Mouse (Mus musculus) MEL (cell line): ENCODE results near the gene Ggnbp2. TPM values are rescaled to one million over a fixed set of nuclear protein-coding genes. Genes with fewer than 3 reads are reported as not detected.

Source experiments
- DNase-seq: peaks from one replicate; pipeline ENCODE4 v3.0.0; 2011; ENCODE audit warnings: low read depth, low spot score
- H3K27ac ChIP-seq: 2 replicates; pipeline ENCODE4 v1.5.1; 2012; ENCODE audit warnings: low read depth, mild to moderate bottlenecking, control low read depth, low read length, moderate library complexity; ENCODE audit not compliant: control insufficient read depth
- H3K27me3 ChIP-seq, 2 experiments: fragments of 150-350 bp in 1 of 2; sonication (generic) in 1 of 2; 2 replicates each; pipeline ENCODE4 v1.6.1; 2012; ENCODE audit warnings: low read length in 2 of 2, mild to moderate bottlenecking in 2 of 2, improper control_type of control experiment in 1 of 2, moderate library complexity in 1 of 2; ENCODE audit not compliant: insufficient read depth in 2 of 2, control insufficient read depth in 1 of 2
- H3K36me3 ChIP-seq, 2 experiments: 2 replicates each; pipeline ENCODE4 v1.6.1; 2012 to 2014; ENCODE audit warnings: low read length in 2 of 2, improper control_type of control experiment in 1 of 2, inconsistent platforms in 1 of 2, mild to moderate bottlenecking in 1 of 2; ENCODE audit not compliant: insufficient read depth in 2 of 2, control insufficient read depth in 1 of 2
- H3K4me1 ChIP-seq, 2 experiments: fragments of 150-350 bp in 1 of 2; sonication (generic) in 1 of 2; 2 replicates each; pipeline ENCODE4 v1.6.1; 2012; ENCODE audit warnings: low read length in 2 of 2, improper control_type of control experiment in 1 of 2, mild to moderate bottlenecking in 1 of 2; ENCODE audit not compliant: insufficient read depth in 2 of 2, control insufficient read depth in 1 of 2
- H3K4me3 ChIP-seq, 2 experiments: fragments of 150-350 bp in 1 of 2; sonication (generic) in 1 of 2; 2 replicates each; pipeline ENCODE4 v1.5.1; 2012; ENCODE audit warnings: low read depth in 2 of 2, low read length in 2 of 2, mild to moderate bottlenecking in 2 of 2, moderate library complexity in 2 of 2, control low read depth in 1 of 2, improper control_type of control experiment in 1 of 2; ENCODE audit not compliant: control insufficient read depth in 1 of 2, insufficient read depth in 1 of 2
- H3K79me2 ChIP-seq: 2 replicates; pipeline ENCODE4 v1.6.1; 2012; ENCODE audit warnings: mild to moderate bottlenecking, low read length, moderate library complexity; ENCODE audit not compliant: control insufficient read depth, poor library complexity, insufficient read depth
- H3K9ac ChIP-seq: 2 replicates; pipeline ENCODE4 v1.6.1; 2012; ENCODE audit warnings: low read depth, mild to moderate bottlenecking, control low read depth, low read length, moderate library complexity; ENCODE audit not compliant: control insufficient read depth, poor library complexity, severe bottlenecking
- H3K9me3 ChIP-seq: fragments of 150-350 bp; sonication (generic); replicated peaks from 2 replicates; pipeline ENCODE4 v1.6.1; 2012; ENCODE audit warnings: mild to moderate bottlenecking, low read length, improper control_type of control experiment, moderate library complexity; ENCODE audit not compliant: insufficient read depth
- CHD1 ChIP-seq: IDR thresholded peaks from 2 replicates; pipeline ENCODE4 v1.6.1; 2012; ENCODE audit warnings: low read depth, mild to moderate bottlenecking, inconsistent platforms, low read length, improper control_type of control experiment
- CHD2 ChIP-seq: IDR thresholded peaks from 2 replicates; pipeline ENCODE4 v1.6.1; 2011; ENCODE audit warnings: low read length, improper control_type of control experiment
- E2F4 ChIP-seq: IDR thresholded peaks from 2 replicates; pipeline ENCODE4 v1.6.1; 2011; ENCODE audit warnings: low read depth, low read length, improper control_type of control experiment, borderline replicate concordance
- GABPA ChIP-seq: IDR thresholded peaks from 2 replicates; pipeline ENCODE4 v1.6.1; 2012; ENCODE audit warnings: low read depth, mild to moderate bottlenecking, inconsistent platforms, low read length, improper control_type of control experiment, moderate library complexity
- GATA1 ChIP-seq: IDR thresholded peaks from 2 replicates; pipeline ENCODE4 v1.6.1; 2011; ENCODE audit warnings: low read depth, low read length, improper control_type of control experiment
- MAFK ChIP-seq: IDR thresholded peaks from 2 replicates; pipeline ENCODE4 v1.6.1; 2011; ENCODE audit warnings: low read depth, mild to moderate bottlenecking, low read length, improper control_type of control experiment, borderline replicate concordance
- POLR2AphosphoS2 ChIP-seq: IDR thresholded peaks from 2 replicates; pipeline ENCODE4 v1.6.1; 2011; ENCODE audit warnings: low read length, improper control_type of control experiment
- RCOR1 ChIP-seq: IDR thresholded peaks from 2 replicates; pipeline ENCODE4 v1.6.1; 2012; ENCODE audit warnings: low read depth, mild to moderate bottlenecking, inconsistent platforms, low read length, improper control_type of control experiment
- TCF12 ChIP-seq: IDR thresholded peaks from 2 replicates; pipeline ENCODE4 v1.6.1; 2014; ENCODE audit warnings: low read depth, mild to moderate bottlenecking, inconsistent platforms, low read length, improper control_type of control experiment, moderate library complexity
- ZKSCAN1 ChIP-seq: IDR thresholded peaks from 2 replicates; pipeline ENCODE4 v1.6.1; 2012; ENCODE audit warnings: low read depth, mild to moderate bottlenecking, inconsistent platforms, low read length, improper control_type of control experiment, moderate library complexity
- ZMIZ1 ChIP-seq: IDR thresholded peaks from 2 replicates; pipeline ENCODE4 v1.6.1; 2012; ENCODE audit warnings: low read depth, mild to moderate bottlenecking, inconsistent platforms, low read length, improper control_type of control experiment, moderate library complexity
- polyA plus RNA-seq, 2 experiments: library from polyadenylated mRNA; stranded (reverse) in 1 of 2; unstranded in 1 of 2; fragments of >175 nt in 1 of 2; fragments of >200 nt in 1 of 2; gene quantifications; 2 replicates each; pipeline versions ENCODE4 v1.2.1 to v1.2.4; 2012; ENCODE audit warnings: low replicate concordance in 2 of 2, low read depth in 1 of 2; ENCODE audit not compliant: insufficient read length in 2 of 2, insufficient read depth in 1 of 2, missing spikeins in 1 of 2
- total RNA-seq: library from RNA; depleted of rRNA; stranded (reverse); fragments of 300-350 nt; gene quantifications from 2 replicates; pipeline ENCODE4 v1.2.3, GENCODE M21; 2012

The Ggnbp2 gene
- total and polyA plus RNA-seq, 3 experiments, result 55.4 to 89.6 (median 83.0) TPM

- Histone ChIP-seq H3K4me1 (no peaks in the 10 kb centered on the region), H3K27ac (no peak overlapping the region), H3K9ac (no peak overlapping the region), H3K4me3 (no peak overlapping the region), H3K79me2 (no peaks in the 10 kb centered on the region), H3K9me3 (no peaks in the 10 kb centered on the region), H3K27me3 (no peaks in the 10 kb centered on the region), H3K36me3 (peaks cover 0 to 7% of the 10 kb centered on the region in 2 experiments; a peak in 2 of 4 replicates)
- TF ChIP-seq GATA1, result no peak
- DNase-seq, result no peak
These were observed 18.9 kb upstream of the Ggnbp2 start for GRCm38 (mm10) chr11:84889492-84889891.

- H3K4me1 ChIP-seq, result no peaks in the 10 kb centered on the region
- H3K9ac ChIP-seq, result no peak overlapping the region
- no peaks in the 10 kb centered on the region for H3K27me3 ChIP-seq
- no peak overlapping the region for H3K27ac ChIP-seq
- no peak for DNase-seq
- H3K9me3 ChIP-seq, result no peaks in the 10 kb centered on the region
- TF ChIP-seq CHD2 (no peak), MAFK (no peak), GABPA (no peak), RCOR1 (no peak), ZKSCAN1 (no peak), TCF12 (no peak), POLR2AphosphoS2 (no peak), CHD1 (no peak), E2F4 (no peak), ZMIZ1 (no peak)
- H3K36me3 ChIP-seq, result peaks cover 0 to 7% of the 10 kb centered on the region in 2 experiments; a peak in 2 of 4 replicates
- no peaks in the 10 kb centered on the region for H3K79me2 ChIP-seq
- no peak overlapping the region for H3K4me3 ChIP-seq
These were observed 17.4 kb upstream of the Ggnbp2 start for GRCm38 (mm10) chr11:84888025-84888424.

- no peaks in the 10 kb centered on the region for H3K27me3 ChIP-seq
- H3K4me1 ChIP-seq, result no peaks in the 10 kb centered on the region
- no peak overlapping the region for H3K27ac ChIP-seq
- H3K9ac ChIP-seq, result no peak overlapping the region
- H3K36me3 ChIP-seq, result peaks cover 0 to 5% of the 10 kb centered on the region in 2 experiments; a peak in 2 of 4 replicates
- DNase-seq, result no peak
- TF ChIP-seq ZMIZ1, result no peak
- no peaks in the 10 kb centered on the region for H3K79me2 ChIP-seq
- H3K4me3 ChIP-seq, result no peak overlapping the region
- H3K9me3 ChIP-seq, result no peaks in the 10 kb centered on the region
These were observed 16.3 kb upstream of the Ggnbp2 start for GRCm38 (mm10) chr11:84886767-84887511.
